Mouse (Mus musculus) heart, postnatal 4 days (tissue): ENCODE results near the gene Dynlrb2. TPM values are rescaled to one million over a fixed set of nuclear protein-coding genes. Genes with fewer than 3 reads are reported as not detected.

Source experiments
- DNase-seq: peaks from one replicate; pipeline ENCODE4 v3.0.0; 2021
- total RNA-seq, 2 experiments: library from RNA; stranded (reverse); gene quantifications; 2 replicates each; pipeline ENCODE4 v1.2.3; 2021

Dynlrb2 gene
- total RNA-seq, 2 experiments from 2014 or later, result not detected

GRCm38 (mm10) chr8:116542842-116543241 is 38.1 kb downstream of the Dynlrb2 start:
- DNase-seq, result peak; percentile 60

GRCm38 (mm10) chr8:116543366-116543765 is 38.6 kb downstream of the Dynlrb2 start:
- no peak for DNase-seq

GRCm38 (mm10) chr8:116552255-116552654 is 47.5 kb downstream of the Dynlrb2 start:
- no peak for DNase-seq

GRCm38 (mm10) chr8:116552778-116553177 is 48.0 kb downstream of the Dynlrb2 start:
- no peak for DNase-seq

Other genes with a start within 250 kb of the Dynlrb2 start
- gene Cdyl2, start 228.0 kb downstream of the Dynlrb2 start, total RNA-seq, result 1 to 10 TPM; 4.9 to 5.0 TPM